Mouse (Mus musculus) MEL (cell line): ENCODE measurements around the gene Rcbtb1. TPM values are rescaled to one million over a fixed set of nuclear protein-coding genes. Genes with fewer than 3 reads are reported as not detected.
A peak's percentile ranks its signal among the peaks of the same experiment; 100 is the strongest.

ENCODE experiments used
- DNase-seq: peaks from one replicate; pipeline ENCODE4 v3.0.0; 2011; ENCODE audit warnings: low read depth, low spot score
- H3K27ac ChIP-seq: 2 replicates; pipeline ENCODE4 v1.5.1; 2012; ENCODE audit warnings: low read depth, mild to moderate bottlenecking, control low read depth, low read length, moderate library complexity; ENCODE audit not compliant: control insufficient read depth
- H3K27me3 ChIP-seq, 2 experiments: fragments of 150-350 bp in 1 of 2; sonication (generic) in 1 of 2; 2 replicates each; pipeline ENCODE4 v1.6.1; 2012; ENCODE audit warnings: low read length in 2 of 2, mild to moderate bottlenecking in 2 of 2, improper control_type of control experiment in 1 of 2, moderate library complexity in 1 of 2; ENCODE audit not compliant: insufficient read depth in 2 of 2, control insufficient read depth in 1 of 2
- H3K36me3 ChIP-seq, 2 experiments: 2 replicates each; pipeline ENCODE4 v1.6.1; 2012 to 2014; ENCODE audit warnings: low read length in 2 of 2, improper control_type of control experiment in 1 of 2, inconsistent platforms in 1 of 2, mild to moderate bottlenecking in 1 of 2; ENCODE audit not compliant: insufficient read depth in 2 of 2, control insufficient read depth in 1 of 2
- H3K4me1 ChIP-seq, 2 experiments: fragments of 150-350 bp in 1 of 2; sonication (generic) in 1 of 2; 2 replicates each; pipeline ENCODE4 v1.6.1; 2012; ENCODE audit warnings: low read length in 2 of 2, improper control_type of control experiment in 1 of 2, mild to moderate bottlenecking in 1 of 2; ENCODE audit not compliant: insufficient read depth in 2 of 2, control insufficient read depth in 1 of 2
- H3K4me3 ChIP-seq, 2 experiments: fragments of 150-350 bp in 1 of 2; sonication (generic) in 1 of 2; 2 replicates each; pipeline ENCODE4 v1.5.1; 2012; ENCODE audit warnings: low read depth in 2 of 2, low read length in 2 of 2, mild to moderate bottlenecking in 2 of 2, moderate library complexity in 2 of 2, control low read depth in 1 of 2, improper control_type of control experiment in 1 of 2; ENCODE audit not compliant: control insufficient read depth in 1 of 2, insufficient read depth in 1 of 2
- H3K79me2 ChIP-seq: 2 replicates; pipeline ENCODE4 v1.6.1; 2012; ENCODE audit warnings: mild to moderate bottlenecking, low read length, moderate library complexity; ENCODE audit not compliant: control insufficient read depth, poor library complexity, insufficient read depth
- H3K9ac ChIP-seq: 2 replicates; pipeline ENCODE4 v1.6.1; 2012; ENCODE audit warnings: low read depth, mild to moderate bottlenecking, control low read depth, low read length, moderate library complexity; ENCODE audit not compliant: control insufficient read depth, poor library complexity, severe bottlenecking
- H3K9me3 ChIP-seq: fragments of 150-350 bp; sonication (generic); replicated peaks from 2 replicates; pipeline ENCODE4 v1.6.1; 2012; ENCODE audit warnings: mild to moderate bottlenecking, low read length, improper control_type of control experiment, moderate library complexity; ENCODE audit not compliant: insufficient read depth
- BHLHE40 ChIP-seq: IDR thresholded peaks from 2 replicates; pipeline ENCODE4 v1.6.1; 2012; ENCODE audit warnings: low read depth, mild to moderate bottlenecking, inconsistent platforms, low read length, improper control_type of control experiment, borderline replicate concordance
- CTCF ChIP-seq, 3 experiments: IDR thresholded peaks in 2 of 3; conservative IDR thresholded peaks in 1 of 3; 2 replicates each; pipeline ENCODE4 v1.5.1; 2011 to 2012; ENCODE audit warnings: low read length in 3 of 3, low read depth in 2 of 3, mild to moderate bottlenecking in 2 of 3, improper control_type of control experiment in 1 of 3, inconsistent platforms in 1 of 3, mixed read lengths in 1 of 3, moderate library complexity in 1 of 3; ENCODE audit not compliant: control insufficient read depth in 1 of 3, insufficient read depth in 1 of 3, poor library complexity in 1 of 3, severe bottlenecking in 1 of 3
- E2F4 ChIP-seq: IDR thresholded peaks from 2 replicates; pipeline ENCODE4 v1.6.1; 2011; ENCODE audit warnings: low read depth, low read length, improper control_type of control experiment, borderline replicate concordance
- ELF1 ChIP-seq: IDR thresholded peaks from 2 replicates; pipeline ENCODE4 v1.6.1; 2014; ENCODE audit warnings: low read depth, mild to moderate bottlenecking, inconsistent platforms, low read length, improper control_type of control experiment, moderate library complexity
- EP300 ChIP-seq, 2 experiments: IDR thresholded peaks; 2 replicates each; pipeline ENCODE4 v1.6.1; 2011; ENCODE audit warnings: improper control_type of control experiment in 2 of 2, low read length in 2 of 2, low read depth in 1 of 2, mild to moderate bottlenecking in 1 of 2
- ETS1 ChIP-seq: IDR thresholded peaks from 2 replicates; pipeline ENCODE4 v1.6.1; 2012; ENCODE audit warnings: low read depth, mild to moderate bottlenecking, inconsistent platforms, low read length, improper control_type of control experiment, moderate library complexity
- GABPA ChIP-seq: IDR thresholded peaks from 2 replicates; pipeline ENCODE4 v1.6.1; 2012; ENCODE audit warnings: low read depth, mild to moderate bottlenecking, inconsistent platforms, low read length, improper control_type of control experiment, moderate library complexity
- GATA1 ChIP-seq: IDR thresholded peaks from 2 replicates; pipeline ENCODE4 v1.6.1; 2011; ENCODE audit warnings: low read depth, low read length, improper control_type of control experiment
- HCFC1 ChIP-seq: IDR thresholded peaks from 2 replicates; pipeline ENCODE4 v1.6.1; 2012; ENCODE audit warnings: low read depth, mild to moderate bottlenecking, inconsistent platforms, low read length, improper control_type of control experiment, moderate library complexity
- JUND ChIP-seq: IDR thresholded peaks from 2 replicates; pipeline ENCODE4 v1.6.1; 2011; ENCODE audit warnings: low read depth, mild to moderate bottlenecking, improper control_type of control experiment, low read length
- KAT2A ChIP-seq: conservative IDR thresholded peaks from 2 replicates; pipeline ENCODE4 v1.6.1; 2012; ENCODE audit warnings: low read depth, low read length, improper control_type of control experiment, inconsistent platforms
- MAFK ChIP-seq: IDR thresholded peaks from 2 replicates; pipeline ENCODE4 v1.6.1; 2011; ENCODE audit warnings: low read depth, mild to moderate bottlenecking, low read length, improper control_type of control experiment, borderline replicate concordance
- MAX ChIP-seq: IDR thresholded peaks from 2 replicates; pipeline ENCODE4 v1.6.1; 2011; ENCODE audit warnings: low read length, improper control_type of control experiment
- MAZ ChIP-seq: IDR thresholded peaks from 2 replicates; pipeline ENCODE4 v1.6.1; 2012; ENCODE audit warnings: low read depth, mild to moderate bottlenecking, inconsistent platforms, low read length, improper control_type of control experiment
- MEF2A ChIP-seq: IDR thresholded peaks from 2 replicates; pipeline ENCODE4 v1.6.1; 2014; ENCODE audit warnings: low read depth, mild to moderate bottlenecking, inconsistent platforms, low read length, improper control_type of control experiment; ENCODE audit not compliant: poor library complexity, insufficient replicate concordance, severe bottlenecking; ENCODE audit errors: extremely low read depth
- MXI1 ChIP-seq: IDR thresholded peaks from 2 replicates; pipeline ENCODE4 v1.6.1; 2011; ENCODE audit warnings: mild to moderate bottlenecking, low read depth, low read length, improper control_type of control experiment
- MYB ChIP-seq: IDR thresholded peaks from 2 replicates; pipeline ENCODE4 v1.6.1; 2011; ENCODE audit warnings: mild to moderate bottlenecking, low read depth, low read length, improper control_type of control experiment
- MYC ChIP-seq: IDR thresholded peaks from 2 replicates; pipeline ENCODE4 v1.6.1; 2011; ENCODE audit warnings: low read depth, mild to moderate bottlenecking, low read length, improper control_type of control experiment, moderate library complexity
- NRF1 ChIP-seq: IDR thresholded peaks from 2 replicates; pipeline ENCODE4 v1.6.1; 2014; ENCODE audit warnings: low read depth, mild to moderate bottlenecking, inconsistent platforms, low read length, improper control_type of control experiment, moderate library complexity; ENCODE audit not compliant: poor library complexity, insufficient read depth, severe bottlenecking
- POLR2A ChIP-seq, 2 experiments: IDR thresholded peaks; 2 replicates each; pipeline ENCODE4 v1.6.1; 2011 to 2012; ENCODE audit warnings: low read length in 2 of 2, mild to moderate bottlenecking in 2 of 2, control low read depth in 1 of 2, improper control_type of control experiment in 1 of 2, low read depth in 1 of 2, moderate library complexity in 1 of 2; ENCODE audit not compliant: control insufficient read depth in 1 of 2, insufficient read depth in 1 of 2, poor library complexity in 1 of 2
- POLR2AphosphoS2 ChIP-seq: IDR thresholded peaks from 2 replicates; pipeline ENCODE4 v1.6.1; 2011; ENCODE audit warnings: low read length, improper control_type of control experiment
- POLR2AphosphoS5 ChIP-seq: IDR thresholded peaks from 2 replicates; pipeline ENCODE4 v1.6.1; 2012; ENCODE audit warnings: low read depth, borderline replicate concordance, mild to moderate bottlenecking, inconsistent platforms, low read length, moderate library complexity, mixed read lengths
- RAD21 ChIP-seq: IDR thresholded peaks from 2 replicates; pipeline ENCODE4 v1.6.1; 2011; ENCODE audit warnings: mild to moderate bottlenecking, low read depth, low read length, improper control_type of control experiment
- RCOR1 ChIP-seq: IDR thresholded peaks from 2 replicates; pipeline ENCODE4 v1.6.1; 2012; ENCODE audit warnings: low read depth, mild to moderate bottlenecking, inconsistent platforms, low read length, improper control_type of control experiment
- SIN3A ChIP-seq: IDR thresholded peaks from 2 replicates; pipeline ENCODE4 v1.6.1; 2012; ENCODE audit warnings: low read length, improper control_type of control experiment, inconsistent platforms
- SMC3 ChIP-seq: IDR thresholded peaks from 2 replicates; pipeline ENCODE4 v1.6.1; 2011; ENCODE audit warnings: low read depth, low read length, improper control_type of control experiment
- TAL1 ChIP-seq: IDR thresholded peaks from 2 replicates; pipeline ENCODE4 v1.6.1; 2012; ENCODE audit warnings: mild to moderate bottlenecking, inconsistent platforms, low read length, moderate library complexity, mixed read lengths
- TBP ChIP-seq: IDR thresholded peaks from 2 replicates; pipeline ENCODE4 v1.8.0; 2011; ENCODE audit warnings: low read depth, low read length, improper control_type of control experiment
- TCF12 ChIP-seq: IDR thresholded peaks from 2 replicates; pipeline ENCODE4 v1.6.1; 2014; ENCODE audit warnings: low read depth, mild to moderate bottlenecking, inconsistent platforms, low read length, improper control_type of control experiment, moderate library complexity
- UBTF ChIP-seq: IDR thresholded peaks from 2 replicates; pipeline ENCODE4 v1.6.1; 2012; ENCODE audit warnings: low read depth, mild to moderate bottlenecking, inconsistent platforms, low read length, improper control_type of control experiment, moderate library complexity, borderline replicate concordance; ENCODE audit not compliant: insufficient read depth
- USF1 ChIP-seq: IDR thresholded peaks from 2 replicates; pipeline ENCODE4 v1.6.1; 2014; ENCODE audit warnings: low read depth, mild to moderate bottlenecking, inconsistent platforms, low read length, improper control_type of control experiment, moderate library complexity
- USF2 ChIP-seq, 2 experiments: IDR thresholded peaks; 2 replicates each; pipeline ENCODE4 v1.6.1; 2011 to 2012; ENCODE audit warnings: improper control_type of control experiment in 2 of 2, low read length in 2 of 2, borderline replicate concordance in 1 of 2, inconsistent platforms in 1 of 2, low read depth in 1 of 2, mild to moderate bottlenecking in 1 of 2; ENCODE audit not compliant: insufficient read depth in 1 of 2
- ZC3H11A ChIP-seq: IDR thresholded peaks from 2 replicates; pipeline ENCODE4 v1.6.1; 2012; ENCODE audit warnings: low read depth, mild to moderate bottlenecking, inconsistent platforms, low read length, improper control_type of control experiment
- ZKSCAN1 ChIP-seq: IDR thresholded peaks from 2 replicates; pipeline ENCODE4 v1.6.1; 2012; ENCODE audit warnings: low read depth, mild to moderate bottlenecking, inconsistent platforms, low read length, improper control_type of control experiment, moderate library complexity
- ZMIZ1 ChIP-seq: IDR thresholded peaks from 2 replicates; pipeline ENCODE4 v1.6.1; 2012; ENCODE audit warnings: low read depth, mild to moderate bottlenecking, inconsistent platforms, low read length, improper control_type of control experiment, moderate library complexity
- ZNF384 ChIP-seq: IDR thresholded peaks from 2 replicates; pipeline ENCODE4 v1.6.1; 2012; ENCODE audit warnings: low read depth, mild to moderate bottlenecking, inconsistent platforms, low read length, improper control_type of control experiment
- polyA plus RNA-seq, 2 experiments: library from polyadenylated mRNA; stranded (reverse) in 1 of 2; unstranded in 1 of 2; fragments of >175 nt in 1 of 2; fragments of >200 nt in 1 of 2; gene quantifications; 2 replicates each; pipeline versions ENCODE4 v1.2.1 to v1.2.4; 2012; ENCODE audit warnings: low replicate concordance in 2 of 2, low read depth in 1 of 2; ENCODE audit not compliant: insufficient read length in 2 of 2, insufficient read depth in 1 of 2, missing spikeins in 1 of 2
- total RNA-seq: library from RNA; depleted of rRNA; stranded (reverse); fragments of 300-350 nt; gene quantifications from 2 replicates; pipeline ENCODE4 v1.2.3, GENCODE M21; 2012

Gene Rcbtb1
- total and polyA plus RNA-seq, 3 experiments: 4.4 to 6.7 TPM; not detected in 1

GRCm38 (mm10) chr14:59201604-59202215 lies 701 bp downstream of the Rcbtb1 start:
- no peaks in the 10 kb centered on the region for H3K27me3 ChIP-seq
- no peaks in the 10 kb centered on the region for H3K4me1 ChIP-seq
- peak overlapping the region; percentile 73 to 82 for H3K4me3 ChIP-seq
- H3K36me3 ChIP-seq: peaks cover 0 to 6% of the 10 kb centered on the region in 2 experiments; a peak in 2 of 4 replicates
- peaks cover 3% of the 10 kb centered on the region; the same call in 1 of the 2 replicates for H3K79me2 ChIP-seq
- peak; percentile 9 for DNase-seq
- no peaks in the 10 kb centered on the region for H3K9me3 ChIP-seq
- peak overlapping the region; percentile 90 for H3K27ac ChIP-seq
- no peak for TF ChIP-seq TAL1
- TF ChIP-seq ZKSCAN1: no peak
- TF ChIP-seq ZMIZ1: no peak
- TF ChIP-seq MAZ: 0 out of 2 replicates have a peak, but pooled peaks have one; percentile 8
- TF ChIP-seq USF1: no peak
- TF ChIP-seq UBTF: no peak
- TF ChIP-seq CTCF (IDR thresholded peaks at IDR 0.05 in 2 of 3, conservative IDR thresholded peaks at IDR 0.05 in 1 of 3; ENCODE audit: control insufficient read depth in 1 of 3, insufficient read depth in 1 of 3, low read depth in 2 of 3, low read length in 3 of 3, poor library complexity in 1 of 3, severe bottlenecking in 1 of 3): no peak
- no peak for TF ChIP-seq EP300 (IDR thresholded peaks at IDR 0.05; ENCODE audit: low read depth in 1 of 2, low read length in 2 of 2)
- 0 out of 2 replicates have a peak, but pooled peaks have one; percentile 24 for TF ChIP-seq SIN3A
- TF ChIP-seq GATA1: no peak
- no peak for TF ChIP-seq MXI1
- TF ChIP-seq JUND: no peak
- no peak for TF ChIP-seq POLR2AphosphoS2
- TF ChIP-seq TCF12: no peak
- no peak for TF ChIP-seq POLR2AphosphoS5
- no peak for TF ChIP-seq NRF1
- no peak for TF ChIP-seq E2F4
- TF ChIP-seq KAT2A: no peak
- no peak for TF ChIP-seq POLR2A (IDR thresholded peaks at IDR 0.05; ENCODE audit: control insufficient read depth in 1 of 2, insufficient read depth in 1 of 2, low read depth in 1 of 2, low read length in 2 of 2, poor library complexity in 1 of 2)
- no peak for TF ChIP-seq ZC3H11A
- peak; percentile 41; the same call in 1 of the 2 replicates for TF ChIP-seq MAX
- no peak for TF ChIP-seq HCFC1
- TF ChIP-seq RCOR1: peak; percentile 78
- TF ChIP-seq RAD21: no peak
- no peak for TF ChIP-seq SMC3
- TF ChIP-seq GABPA: no peak
- TF ChIP-seq MEF2A: no peak
- no peak for TF ChIP-seq ETS1
- TF ChIP-seq MYB: no peak
- TF ChIP-seq TBP: no peak
- no peak for TF ChIP-seq ELF1
- TF ChIP-seq BHLHE40: 0 out of 2 replicates have a peak, but pooled peaks have one; percentile 13
- no peak for TF ChIP-seq USF2 (IDR thresholded peaks at IDR 0.05; ENCODE audit: borderline replicate concordance in 1 of 2, insufficient read depth in 1 of 2, low read depth in 1 of 2, low read length in 2 of 2)
- TF ChIP-seq MAFK: no peak
- peak; percentile 88 for TF ChIP-seq ZNF384
- TF ChIP-seq MYC: 0 out of 2 replicates have a peak, but pooled peaks have one; percentile 10
- H3K9ac ChIP-seq: peak overlapping the region; percentile 76
